Mouse (Mus musculus): Measurements from ENCODE around the gene Pdha2. TPM values are rescaled to one million over a fixed set of nuclear protein-coding genes. Genes with fewer than 3 reads are reported as not detected.

Gene Pdha2
- polyA plus RNA-seq (2015; fragmentation: Nextera tagmentation; extraction: Ambion mirVana): not detected in 2 replicates

GRCm38 (mm10) chr3:141212255-141212654 is at the start of gene Pdha2:
Gene Pdha2 (minus strand): TSS chr3:141212355.

